Mouse (Mus musculus): ENCODE data around the gene Stk10.

Stk10 gene

GRCm38 (mm10) chr11:32568060-32568459 is 35.0 kb downstream of the Stk10 start:
- DNase-seq (ENCODE audit: low read depth), result no peak

DNA sequence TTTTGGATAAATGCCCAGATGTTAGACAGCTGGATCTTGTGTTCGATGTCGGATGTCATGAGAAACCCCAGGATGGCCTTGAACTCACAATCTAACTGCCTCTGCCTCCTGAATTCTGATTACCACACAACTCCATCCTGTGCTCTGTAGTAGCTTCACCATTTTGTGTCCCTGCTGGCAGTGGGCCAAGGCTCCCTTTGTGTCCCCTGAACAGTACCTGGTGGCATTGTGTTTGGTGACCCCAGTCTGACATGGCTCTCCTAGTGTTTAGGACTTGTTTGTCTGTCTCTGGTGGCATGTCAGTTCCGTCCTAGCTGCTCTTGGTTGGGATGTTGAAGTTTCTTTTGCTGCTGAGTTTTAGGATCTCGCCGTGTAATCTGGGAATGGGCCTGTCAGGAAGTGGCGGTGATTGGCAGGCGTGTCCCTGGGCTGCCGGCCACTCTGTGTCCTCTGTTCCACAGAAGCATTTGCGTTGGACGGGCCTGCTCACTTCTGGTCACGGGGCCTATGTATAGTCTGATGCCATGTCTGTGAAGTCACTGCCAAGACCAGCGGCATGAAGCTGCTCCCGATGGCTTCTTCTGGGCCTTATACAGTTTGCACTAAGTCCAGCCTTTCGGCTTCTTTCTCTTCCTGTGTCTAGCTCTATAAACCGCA is 35.7 kb downstream of the Stk10 start:
- no peak for DNase-seq (ENCODE audit: low read depth)

GRCm38 (mm10) chr11:32571103-32571502 is 38.0 kb downstream of the Stk10 start:
- no peak for DNase-seq (ENCODE audit: low read depth)

GRCm38 (mm10) chr11:32573669-32574068 is 40.6 kb downstream of the Stk10 start:
- no peak for DNase-seq (ENCODE audit: low read depth)

DNA sequence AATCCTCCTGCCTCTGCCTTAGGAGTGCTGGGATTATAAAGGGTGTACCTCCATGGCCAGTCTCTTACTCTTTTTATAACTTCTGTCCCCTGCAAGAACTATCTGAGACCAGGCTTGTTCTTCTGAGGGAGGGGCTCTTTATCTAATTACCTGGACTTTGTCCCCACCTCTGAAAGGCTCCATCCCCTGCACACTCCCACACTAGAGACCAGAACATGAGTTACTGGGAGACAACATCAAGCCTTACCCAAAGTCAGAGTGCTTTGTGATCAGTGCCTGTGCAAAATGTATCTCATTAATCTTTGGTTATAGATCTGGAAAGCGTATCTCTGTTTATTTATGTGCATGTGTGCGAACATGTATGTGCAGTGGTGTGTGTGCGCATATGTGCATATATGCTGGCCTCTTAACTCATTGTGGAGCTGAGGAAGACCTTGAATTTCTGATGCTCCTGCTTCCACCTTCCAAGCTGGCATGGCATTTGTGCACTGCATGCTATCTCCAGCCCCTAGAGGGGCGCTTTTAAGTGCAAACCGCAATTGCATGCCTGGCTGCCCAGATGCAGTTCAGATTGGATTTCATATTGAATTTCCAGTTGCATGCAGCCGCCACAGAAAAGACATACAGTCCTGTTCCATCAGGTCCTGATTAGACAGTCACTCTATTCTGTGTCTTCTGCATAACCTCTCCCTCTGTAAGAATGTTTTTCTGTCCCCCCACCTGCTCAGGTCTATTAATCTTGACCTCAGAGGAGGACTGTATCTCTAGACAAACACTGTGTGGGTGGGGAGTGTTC is 43.1 kb downstream of the Stk10 start:
- no peak for DNase-seq (ENCODE audit: low read depth)

DNA sequence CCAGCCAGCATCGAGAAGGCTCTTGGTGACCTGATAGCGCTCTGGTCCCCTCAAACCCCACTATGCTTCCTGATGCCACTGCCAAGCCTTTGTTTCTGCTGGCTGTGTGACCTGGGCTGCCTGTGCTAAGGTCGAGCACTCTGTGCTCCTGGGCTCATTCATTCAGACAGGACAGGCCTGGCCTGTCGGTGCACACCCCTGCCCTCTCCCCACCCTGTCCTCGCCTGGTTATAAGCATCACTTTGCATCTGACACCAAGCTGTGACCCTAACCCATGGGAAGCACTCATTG is 43.6 kb downstream of the Stk10 start:
- DNase-seq (ENCODE audit: low read depth), result no peak

GRCm38 (mm10) chr11:32580305-32580947 is 47.3 kb downstream of the Stk10 start:
- DNase-seq (ENCODE audit: low read depth), result no peak

DNA sequence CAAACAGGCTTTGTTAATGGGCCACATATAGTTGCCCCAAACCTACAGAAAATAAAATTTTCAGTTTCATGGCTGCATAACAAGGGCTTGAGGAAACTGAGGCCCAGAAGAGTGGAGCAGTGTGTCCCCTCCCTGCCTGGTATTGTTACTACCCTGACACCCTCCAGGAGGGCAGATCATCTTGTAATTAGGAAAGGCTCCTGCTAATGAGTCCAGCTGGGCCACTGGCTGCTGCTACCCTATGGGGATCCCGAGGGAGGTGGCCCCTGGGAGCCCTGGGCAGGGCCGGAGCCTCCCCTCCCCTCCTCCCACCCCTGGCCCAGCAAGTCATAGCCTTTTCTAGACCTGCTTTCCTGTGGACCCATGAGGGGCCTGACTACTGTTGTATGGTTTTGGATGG is 47.9 kb downstream of the Stk10 start:
- no peak for DNase-seq (ENCODE audit: low read depth)

DNA sequence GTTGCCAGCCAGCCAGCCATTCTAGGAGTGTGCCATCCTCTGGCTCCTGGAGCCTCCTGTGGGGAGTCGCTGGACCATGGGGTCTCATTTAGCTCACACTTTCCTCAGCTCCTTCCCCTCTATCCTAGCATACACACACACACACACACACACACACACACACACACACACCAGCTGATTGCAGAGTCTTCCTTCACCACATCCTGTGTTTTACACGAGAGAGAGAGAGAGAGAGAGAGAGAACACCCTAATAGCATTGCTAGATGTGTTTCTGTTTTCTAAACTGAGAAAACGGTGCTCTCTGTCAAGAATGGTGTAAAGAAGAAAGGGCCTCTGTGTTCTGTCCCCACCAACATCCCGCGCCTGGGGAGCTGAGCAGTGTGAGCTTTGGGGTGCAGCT is 49.7 kb downstream of the Stk10 start:
- DNase-seq (ENCODE audit: low read depth), result no peak

GRCm38 (mm10) chr11:32585996-32586395 is 52.9 kb downstream of the Stk10 start:
- DNase-seq (ENCODE audit: low read depth), result no peak

DNA sequence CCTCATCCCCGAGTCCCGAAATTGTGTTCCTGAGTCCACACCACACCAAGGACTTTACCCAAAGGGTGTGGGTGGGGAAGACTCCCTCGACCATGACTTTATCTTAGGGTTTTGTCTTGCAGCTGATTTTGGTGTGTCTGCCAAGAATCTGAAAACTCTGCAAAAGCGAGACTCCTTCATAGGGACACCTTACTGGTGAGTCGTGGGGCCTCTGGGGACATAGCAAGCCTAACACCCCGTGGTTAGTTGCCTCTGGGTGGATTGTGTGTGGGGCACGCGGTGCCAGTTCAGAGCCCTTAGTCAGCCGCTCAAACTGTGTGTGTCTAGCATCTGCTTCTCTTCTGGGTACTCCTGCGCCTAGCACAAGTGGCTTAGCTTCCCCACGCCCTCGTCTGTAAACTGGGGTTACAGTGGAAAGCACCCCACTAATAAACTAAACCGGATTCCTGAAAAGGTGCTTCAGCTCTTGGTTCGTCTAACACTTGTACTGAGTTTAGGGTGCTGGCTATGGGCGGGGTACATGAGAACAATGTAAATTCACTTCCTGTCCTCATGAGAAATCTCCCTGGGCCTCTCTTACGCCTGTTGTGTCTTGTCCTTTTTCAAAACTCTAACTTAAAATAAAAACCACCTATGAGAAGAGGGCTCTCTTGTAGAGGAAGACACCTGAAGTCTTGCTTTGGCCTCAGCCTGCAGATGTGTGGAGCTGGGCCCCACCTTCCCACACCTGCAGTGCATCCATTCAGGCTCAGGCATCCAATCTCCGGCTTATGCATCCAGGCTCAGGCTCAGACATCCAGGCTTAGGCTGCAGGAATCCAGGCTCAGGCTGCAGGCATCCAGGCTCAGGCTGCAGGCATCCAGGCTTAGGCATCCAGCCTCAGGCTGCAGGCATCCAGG is 54.3 kb downstream of the Stk10 start:
- peak; percentile 61 for DNase-seq (ENCODE audit: low read depth)

GRCm38 (mm10) chr11:32588090-32588891 is 55.2 kb downstream of the Stk10 start:
- DNase-seq (ENCODE audit: low read depth), result peak; percentile 86

GRCm38 (mm10) chr11:32588892-32589172 is 55.7 kb downstream of the Stk10 start:
- no peak for DNase-seq (ENCODE audit: low read depth)

DNA sequence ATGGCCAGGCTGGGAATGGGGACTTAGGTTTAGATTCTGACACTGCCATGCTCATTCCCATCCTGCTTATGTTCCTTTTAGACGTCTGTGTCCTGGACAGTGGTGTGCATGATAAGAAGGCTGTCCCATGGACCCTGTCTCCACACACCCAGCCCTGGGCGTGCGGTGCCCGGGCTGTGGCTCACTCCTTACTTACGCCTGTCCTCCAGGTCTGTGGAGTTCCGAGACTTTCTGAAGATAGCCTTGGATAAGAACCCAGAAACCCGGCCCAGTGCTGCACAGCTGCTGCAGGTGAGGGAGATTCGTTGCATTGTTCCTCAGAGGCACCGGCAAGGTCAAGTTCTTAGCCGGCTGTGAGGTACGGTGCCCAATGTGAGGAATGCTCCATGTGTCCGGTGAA is 56.1 kb downstream of the Stk10 start:
- DNase-seq (ENCODE audit: low read depth), result no peak

DNA sequence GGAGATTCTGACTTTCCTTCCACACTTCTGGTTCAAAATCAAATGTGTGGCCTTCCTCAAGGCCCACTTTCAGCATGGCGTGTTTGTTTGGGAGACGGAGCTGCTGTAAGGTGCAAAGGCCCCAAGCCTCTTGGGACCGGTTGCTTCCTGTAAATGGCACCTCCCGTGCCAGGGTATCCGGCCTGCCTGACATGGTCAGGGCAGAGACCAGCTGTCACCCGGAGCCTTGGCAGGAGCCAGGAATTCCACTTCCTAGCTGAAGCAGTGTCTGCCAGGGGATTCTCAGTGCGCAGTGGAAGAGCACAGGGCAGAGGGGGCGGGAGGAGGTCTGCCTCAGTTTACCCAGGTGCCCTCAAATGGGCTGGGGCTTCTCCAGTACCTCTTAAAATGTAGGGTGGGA is 56.7 kb downstream of the Stk10 start:
- DNase-seq (ENCODE audit: low read depth), result no peak

DNA sequence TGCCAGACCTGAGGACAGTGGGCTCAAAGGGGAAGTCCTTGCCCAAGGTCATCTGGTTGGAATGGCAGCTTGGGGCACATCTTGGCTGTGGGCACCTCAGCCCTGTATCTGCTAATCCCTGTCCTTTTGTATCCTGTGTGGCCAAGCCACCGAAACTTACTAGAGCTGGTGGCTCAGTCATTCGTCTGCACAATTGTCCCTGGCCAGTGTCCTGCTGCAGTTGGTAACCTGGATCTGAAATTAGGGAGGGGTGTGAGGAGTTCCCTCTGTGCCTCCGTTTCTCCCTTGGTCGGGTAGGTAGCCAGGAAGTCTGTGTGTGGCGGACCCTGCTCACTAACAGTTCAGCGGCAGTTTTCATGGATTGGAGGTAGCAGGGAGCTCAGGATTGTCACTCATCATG is 57.1 kb downstream of the Stk10 start:
- DNase-seq (ENCODE audit: low read depth), result no peak

DNA sequence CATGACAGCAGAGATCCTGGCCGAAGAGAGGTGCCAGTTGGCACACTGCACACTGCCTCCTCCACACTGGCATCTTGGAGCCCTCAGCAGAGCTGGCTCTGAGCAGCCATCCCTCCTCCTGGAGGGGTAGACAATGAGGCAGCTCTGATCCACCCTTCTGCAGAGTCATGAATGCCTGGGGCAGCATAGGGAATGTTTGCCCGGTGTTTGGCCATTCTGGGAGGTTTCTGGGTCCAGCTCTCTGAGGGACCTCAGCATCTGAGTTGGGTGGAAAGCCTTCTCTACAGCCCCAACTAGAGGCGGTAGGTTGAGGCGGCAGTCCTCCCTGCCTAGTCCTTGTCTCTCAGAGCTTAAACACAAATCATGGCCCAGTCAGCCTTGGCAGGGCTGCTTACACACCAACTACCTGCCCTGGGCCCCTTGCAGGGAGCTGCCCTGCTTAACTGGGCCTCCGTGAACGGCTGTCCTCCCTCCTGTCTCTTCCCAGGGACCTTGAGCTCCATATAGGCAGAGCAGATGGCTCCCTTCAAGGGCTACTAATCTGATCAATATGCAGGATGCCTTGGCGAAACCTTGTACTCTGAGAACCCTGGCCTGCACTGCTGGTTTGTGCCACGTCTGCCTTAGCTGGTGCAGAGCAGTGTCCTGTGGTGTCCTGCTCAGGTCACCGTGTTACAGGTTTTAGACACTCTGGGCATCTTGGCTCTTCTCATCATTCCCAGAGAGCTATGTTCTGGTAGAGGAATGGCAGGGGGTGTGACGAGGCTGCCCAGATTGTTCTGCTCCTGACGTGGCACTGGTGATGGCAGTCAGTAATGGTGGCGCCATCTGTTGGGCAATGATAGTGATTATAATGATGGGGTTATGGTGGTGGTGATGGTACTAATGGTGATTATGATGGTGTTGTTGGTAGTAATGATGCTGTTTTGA is 59.1 kb downstream of the Stk10 start:
- DNase-seq (ENCODE audit: low read depth), result peak; percentile 22

DNA sequence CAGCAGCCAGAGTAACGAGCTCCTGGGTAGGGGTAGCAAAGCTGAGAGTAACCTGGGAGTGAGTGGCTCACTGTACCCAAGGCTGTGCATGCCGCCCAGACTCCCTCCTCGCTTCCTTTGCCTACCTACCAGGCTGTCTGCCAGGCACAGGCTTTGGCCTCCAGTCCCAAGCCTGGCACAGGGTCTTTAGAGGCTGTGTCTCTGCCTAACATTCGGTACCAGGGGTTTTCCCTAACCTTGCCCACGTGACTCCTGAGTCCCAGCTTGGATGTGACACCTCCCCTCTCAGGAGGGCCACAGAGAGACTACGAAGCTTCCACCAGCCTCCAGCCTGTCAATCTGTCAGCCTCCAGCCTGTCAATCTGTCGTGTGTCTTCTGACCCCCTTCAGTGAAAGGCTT is 60.0 kb downstream of the Stk10 start:
- no peak for DNase-seq (ENCODE audit: low read depth)

GRCm38 (mm10) chr11:32594122-32594521 is 61.0 kb downstream of the Stk10 start:
- DNase-seq (ENCODE audit: low read depth), result no peak

DNA sequence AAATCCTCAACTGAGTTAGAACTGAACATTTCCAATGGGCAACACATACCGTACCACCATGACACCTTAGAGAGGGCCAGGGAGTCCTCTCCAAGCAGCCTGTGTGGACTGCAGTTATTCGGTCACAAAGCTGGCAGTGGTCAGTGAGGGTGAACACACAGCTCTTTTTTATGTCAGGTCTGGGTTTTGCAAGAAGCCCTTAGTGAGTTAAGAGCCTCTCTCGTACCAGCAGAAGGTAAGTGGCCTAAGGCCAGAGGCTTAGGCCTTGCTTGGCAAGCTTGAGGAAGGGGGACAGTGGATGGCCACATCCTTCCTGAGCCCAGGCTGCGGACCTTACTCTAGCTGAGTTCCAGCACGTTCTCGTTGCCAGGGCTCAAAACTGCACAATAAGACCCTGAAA is 67.3 kb downstream of the Stk10 start:
- no peak for DNase-seq (ENCODE audit: low read depth)

Measured in NIH3T3 (cell line).